Mouse (Mus musculus) MEL (cell line): ENCODE measurements around the gene Abcb1b.

Source experiments
- CTCF ChIP-seq, 3 experiments: IDR thresholded peaks in 2 of 3; conservative IDR thresholded peaks in 1 of 3; 2 replicates each; pipeline ENCODE4 v1.5.1; 2011 to 2012; ENCODE audit warnings: low read length in 3 of 3, low read depth in 2 of 3, mild to moderate bottlenecking in 2 of 3, improper control_type of control experiment in 1 of 3, inconsistent platforms in 1 of 3, mixed read lengths in 1 of 3, moderate library complexity in 1 of 3; ENCODE audit not compliant: control insufficient read depth in 1 of 3, insufficient read depth in 1 of 3, poor library complexity in 1 of 3, severe bottlenecking in 1 of 3
- ELF1 ChIP-seq: IDR thresholded peaks from 2 replicates; pipeline ENCODE4 v1.6.1; 2014; ENCODE audit warnings: low read depth, mild to moderate bottlenecking, inconsistent platforms, low read length, improper control_type of control experiment, moderate library complexity
- GATA1 ChIP-seq: IDR thresholded peaks from 2 replicates; pipeline ENCODE4 v1.6.1; 2011; ENCODE audit warnings: low read depth, low read length, improper control_type of control experiment
- JUND ChIP-seq: IDR thresholded peaks from 2 replicates; pipeline ENCODE4 v1.6.1; 2011; ENCODE audit warnings: low read depth, mild to moderate bottlenecking, improper control_type of control experiment, low read length
- POLR2A ChIP-seq, 2 experiments: IDR thresholded peaks; 2 replicates each; pipeline ENCODE4 v1.6.1; 2011 to 2012; ENCODE audit warnings: low read length in 2 of 2, mild to moderate bottlenecking in 2 of 2, control low read depth in 1 of 2, improper control_type of control experiment in 1 of 2, low read depth in 1 of 2, moderate library complexity in 1 of 2; ENCODE audit not compliant: control insufficient read depth in 1 of 2, insufficient read depth in 1 of 2, poor library complexity in 1 of 2
- POLR2AphosphoS2 ChIP-seq: IDR thresholded peaks from 2 replicates; pipeline ENCODE4 v1.6.1; 2011; ENCODE audit warnings: low read length, improper control_type of control experiment
- TAL1 ChIP-seq: IDR thresholded peaks from 2 replicates; pipeline ENCODE4 v1.6.1; 2012; ENCODE audit warnings: mild to moderate bottlenecking, inconsistent platforms, low read length, moderate library complexity, mixed read lengths
- UBTF ChIP-seq: IDR thresholded peaks from 2 replicates; pipeline ENCODE4 v1.6.1; 2012; ENCODE audit warnings: low read depth, mild to moderate bottlenecking, inconsistent platforms, low read length, improper control_type of control experiment, moderate library complexity, borderline replicate concordance; ENCODE audit not compliant: insufficient read depth

DNA sequence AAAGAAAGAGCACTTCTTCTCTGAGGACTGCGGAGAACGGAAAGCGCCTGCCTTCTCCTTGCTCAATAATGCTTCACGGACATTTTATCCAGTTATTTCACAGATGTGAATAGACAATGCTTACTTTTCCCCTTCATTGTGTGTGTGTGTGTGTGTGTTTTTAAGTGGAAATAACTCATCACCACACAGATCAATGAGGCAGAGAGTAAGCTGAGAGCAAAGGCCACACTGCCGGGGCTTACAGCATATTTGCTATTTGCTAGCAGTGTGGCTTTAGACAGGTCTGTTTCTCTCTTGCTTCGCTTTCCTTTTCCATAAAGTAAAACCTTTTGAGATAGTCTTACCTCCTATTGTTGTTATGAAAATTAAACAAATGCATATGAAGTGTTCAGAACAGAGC lies 106.6 kb downstream of the Abcb1b start:
- TF ChIP-seq ELF1: no peak
- no peak for TF ChIP-seq POLR2AphosphoS2
- TF ChIP-seq POLR2A (IDR thresholded peaks at IDR 0.05; ENCODE audit: control insufficient read depth in 1 of 2, insufficient read depth in 1 of 2, low read depth in 1 of 2, low read length in 2 of 2, poor library complexity in 1 of 2): no peak
- TF ChIP-seq JUND: no peak
- TF ChIP-seq UBTF: no peak
- no peak for TF ChIP-seq CTCF (IDR thresholded peaks at IDR 0.05 in 2 of 3, conservative IDR thresholded peaks at IDR 0.05 in 1 of 3; ENCODE audit: control insufficient read depth in 1 of 3, insufficient read depth in 1 of 3, low read depth in 2 of 3, low read length in 3 of 3, poor library complexity in 1 of 3, severe bottlenecking in 1 of 3)
- TF ChIP-seq TAL1: no peak
- TF ChIP-seq GATA1: no peak
